Mouse (Mus musculus): Measurements from ENCODE around the gene Usp2.

- TF ChIP-seq POLR2A (IDR thresholded peaks at IDR 0.05; ENCODE audit: borderline replicate concordance, low read depth, low read length) (no peak), CTCF (IDR thresholded peaks at IDR 0.05; ENCODE audit: low read depth, low read length) (no peak)
Observed at GRCm38 (mm10) chr9:44049381-44050165, 17.2 kb upstream of the Usp2 start.
